Mouse (Mus musculus) bone marrow, adult 2 months (tissue): ENCODE measurements around the gene Tcf20.

Source experiments
- CTCF ChIP-seq: fragments of 200-500 bp; IDR thresholded peaks from 2 replicates; pipeline ENCODE4 v1.5.1; 2011; ENCODE audit warnings: low read length, control low read depth; ENCODE audit not compliant: control insufficient read depth, insufficient read depth
- POLR2A ChIP-seq: fragments of 200-500 bp; IDR thresholded peaks from 2 replicates; pipeline ENCODE4 v1.6.1; 2011; ENCODE audit warnings: low read depth, mild to moderate bottlenecking, control low read depth, low read length, borderline replicate concordance; ENCODE audit not compliant: control insufficient read depth

GRCm38 (mm10) chr15:82992079-82992783 lies 4.6 kb upstream of the Tcf20 start:
- TF ChIP-seq CTCF (no peak), POLR2A (no peak)
